Mouse (Mus musculus) kidney, postnatal 0 days (tissue): ENCODE results near the gene Cidec. TPM values are rescaled to one million over a fixed set of nuclear protein-coding genes. Genes with fewer than 3 reads are reported as not detected.

Experiments used
- ATAC-seq: fragments of 200-750 bp; cut with Nextera tagmentation; replicated peaks from 2 replicates; pipeline ENCODE4 v1.8.0; 2017; ENCODE audit warnings: low read depth, moderate number of reproducible peaks, moderate TSS enrichment, moderate library complexity; ENCODE audit not compliant: low FRiP score
- DNase-seq: peaks from one replicate; pipeline ENCODE4 v3.0.0-alpha.2; 2016; ENCODE audit warnings: low spot score
- H3K27ac ChIP-seq: fragments of 300-500 bp; sonication (generic); 2 replicates; pipeline ENCODE4 v1.5.1; 2014; ENCODE audit warnings: mild to moderate bottlenecking
- H3K27me3 ChIP-seq: fragments of 300-500 bp; sonication (generic); 2 replicates; pipeline ENCODE4 v1.6.1; 2014; ENCODE audit warnings: low read length, mixed read lengths; ENCODE audit not compliant: insufficient read depth
- H3K36me3 ChIP-seq: fragments of 300-500 bp; sonication (generic); 2 replicates; pipeline ENCODE4 v1.6.1; 2014; ENCODE audit warnings: low read length, mixed read lengths; ENCODE audit not compliant: insufficient read depth
- H3K4me1 ChIP-seq: fragments of 300-500 bp; sonication (generic); replicated peaks from 2 replicates; pipeline ENCODE4 v1.6.1; 2014; ENCODE audit warnings: antibody characterized with exemption, low read length, mixed read lengths; ENCODE audit not compliant: insufficient read depth
- H3K4me2 ChIP-seq: fragments of 300-500 bp; sonication (generic); 2 replicates; pipeline ENCODE4 v1.6.1; 2014; ENCODE audit warnings: mild to moderate bottlenecking, low read length, moderate library complexity, mixed read lengths
- H3K4me3 ChIP-seq: fragments of 300-500 bp; sonication (generic); replicated peaks from 2 replicates; pipeline ENCODE4 v1.5.1; 2014; ENCODE audit warnings: low read depth, low read length
- H3K9ac ChIP-seq: fragments of 300-500 bp; sonication (generic); 2 replicates; pipeline ENCODE4 v1.6.1; 2014; ENCODE audit warnings: low read depth, low read length
- H3K9me3 ChIP-seq: fragments of 300-500 bp; sonication (generic); replicated peaks from 2 replicates; pipeline ENCODE4 v1.6.1; 2016; ENCODE audit warnings: low read length, inconsistent platforms, mixed read lengths
- CTCF ChIP-seq: IDR thresholded peaks from 2 replicates; pipeline ENCODE4 v1.5.1; 2016; ENCODE audit warnings: antibody characterized with exemption, low read depth, mild to moderate bottlenecking, moderate library complexity
- WGBS: fragments of 180-500 bp; shearing (Covaris S2); extraction: QIAGEN DNeasy Blood & Tissue Kit; methylation state at CpG from one replicate; pipeline ENCODE4 v1.1.7; 2014; 5-methylcytosine and 5-hydroxymethylcytosine counted together
- polyA plus RNA-seq: library from polyadenylated mRNA; unstranded; fragments of >200 nt; fragmentation: Nextera tagmentation; extraction: Ambion mirVana; gene quantifications from 2 replicates; pipeline ENCODE4 v1.2.1, GENCODE M21; 2015

The Cidec gene
- 0.17 and 0.23 TPM in 2 replicates for polyA plus RNA-seq

GRCm38 (mm10) chr6:113435664-113436205 is at the start of gene Cidec:
Gene Cidec (minus strand): TSS chr6:113435760.
- TF ChIP-seq CTCF = no peak

GRCm38 (mm10) chr6:113483729-113484128 is 48.2 kb upstream of the Cidec start:
- 8% methylated on average over 10 of the region's 10 CpGs for WGBS
- no peaks in the 10 kb centered on the region for H3K9me3 ChIP-seq
- peak; percentile 27 for ATAC-seq
- DNase-seq = peak; percentile 22
- TF ChIP-seq CTCF = 0 out of 2 replicates have a peak, but pooled peaks have one; percentile 22
- H3K4me3 ChIP-seq = peak overlapping the region; percentile 47
- peak overlapping the region; percentile 55 for H3K27ac ChIP-seq
- no peaks in the 10 kb centered on the region; the same call in 1 of the 2 replicates for H3K36me3 ChIP-seq
- peaks cover 11% of the 10 kb centered on the region for H3K4me1 ChIP-seq
- peak overlapping the region; percentile 65 for H3K9ac ChIP-seq
- peak overlapping the region; percentile 72 for H3K4me2 ChIP-seq
- H3K27me3 ChIP-seq = no peaks in the 10 kb centered on the region

More at GRCm38 (mm10) chr6:113435664-113436205, at the start of gene Cidec:
- Histone ChIP-seq H3K4me1 (no peaks in the 10 kb centered on the region), H3K4me3 (no peak within 1 kb of the TSS), H3K36me3 (no peaks in the 10 kb centered on the region), H3K27ac (no peak within 1 kb of the TSS), H3K4me2 (no peak within 1 kb of the TSS), H3K27me3 (no peaks in the 10 kb centered on the region), H3K9ac (no peak within 1 kb of the TSS), H3K9me3 (no peaks in the 10 kb centered on the region)
- 74% methylated on average over 9 of the region's 9 CpGs for WGBS
- ATAC-seq (no peak), DNase-seq (no peak)

- ATAC-seq = peak; percentile 93
- H3K9ac ChIP-seq = peak within 1 kb of the TSS; percentile 65
These were observed 47.6 kb upstream of the Cidec start, which contains the start of gene Creld1 for GRCm38 (mm10) chr6:113483100-113483615. Gene Creld1 (plus strand): TSS chr6:113483297.

DNA sequence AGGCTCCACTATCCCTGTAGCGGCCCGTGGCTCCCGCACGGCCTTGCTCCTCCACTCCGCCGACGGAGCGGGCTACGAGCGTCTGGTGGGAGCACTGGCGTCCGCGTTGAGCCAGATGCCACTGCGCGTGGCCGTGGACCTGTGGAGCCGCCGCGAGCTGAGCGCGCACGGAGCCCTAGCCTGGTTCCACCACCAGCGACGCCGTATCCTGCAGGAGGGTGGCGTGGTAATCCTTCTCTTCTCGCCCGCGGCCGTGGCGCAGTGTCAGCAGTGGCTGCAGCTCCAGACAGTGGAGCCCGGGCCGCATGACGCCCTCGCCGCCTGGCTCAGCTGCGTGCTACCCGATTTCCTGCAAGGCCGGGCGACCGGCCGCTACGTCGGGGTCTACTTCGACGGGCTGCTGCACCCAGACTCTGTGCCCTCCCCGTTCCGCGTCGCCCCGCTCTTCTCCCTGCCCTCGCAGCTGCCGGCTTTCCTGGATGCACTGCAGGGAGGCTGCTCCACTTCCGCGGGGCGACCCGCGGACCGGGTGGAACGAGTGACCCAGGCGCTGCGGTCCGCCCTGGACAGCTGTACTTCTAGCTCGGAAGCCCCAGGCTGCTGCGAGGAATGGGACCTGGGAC is 47.0 kb upstream of the Cidec start:
- H3K4me3 ChIP-seq = peak overlapping the region; percentile 47
- no peaks in the 10 kb centered on the region for H3K9me3 ChIP-seq
- WGBS = 2% methylated on average over 65 of the region's 65 CpGs
- H3K27ac ChIP-seq = peak overlapping the region; percentile 55
- peaks cover 11% of the 10 kb centered on the region for H3K4me1 ChIP-seq
- H3K9ac ChIP-seq = peak overlapping the region; percentile 43
- H3K27me3 ChIP-seq = no peaks in the 10 kb centered on the region
- H3K36me3 ChIP-seq = no peaks in the 10 kb centered on the region
- peak overlapping the region; percentile 72 for H3K4me2 ChIP-seq
- ATAC-seq (peak; percentile 44), DNase-seq (no peak)
- TF ChIP-seq CTCF = no peak

More at GRCm38 (mm10) chr6:113483100-113483615, 47.6 kb upstream of the Cidec start, which contains the start of gene Creld1:
- no peaks in the 10 kb centered on the region for H3K36me3 ChIP-seq
- H3K4me2 ChIP-seq = peak within 1 kb of the TSS; percentile 72
- peak within 1 kb of the TSS; percentile 55 for H3K27ac ChIP-seq
- WGBS = under 1% methylated on average over 26 of the region's 26 CpGs
- TF ChIP-seq CTCF = no peak
- no peaks in the 10 kb centered on the region for H3K9me3 ChIP-seq
- peak within 1 kb of the TSS; percentile 47 for H3K4me3 ChIP-seq
- DNase-seq = peak; percentile 97
- H3K27me3 ChIP-seq = no peaks in the 10 kb centered on the region
- H3K4me1 ChIP-seq = peaks cover 11% of the 10 kb centered on the region

DNA sequence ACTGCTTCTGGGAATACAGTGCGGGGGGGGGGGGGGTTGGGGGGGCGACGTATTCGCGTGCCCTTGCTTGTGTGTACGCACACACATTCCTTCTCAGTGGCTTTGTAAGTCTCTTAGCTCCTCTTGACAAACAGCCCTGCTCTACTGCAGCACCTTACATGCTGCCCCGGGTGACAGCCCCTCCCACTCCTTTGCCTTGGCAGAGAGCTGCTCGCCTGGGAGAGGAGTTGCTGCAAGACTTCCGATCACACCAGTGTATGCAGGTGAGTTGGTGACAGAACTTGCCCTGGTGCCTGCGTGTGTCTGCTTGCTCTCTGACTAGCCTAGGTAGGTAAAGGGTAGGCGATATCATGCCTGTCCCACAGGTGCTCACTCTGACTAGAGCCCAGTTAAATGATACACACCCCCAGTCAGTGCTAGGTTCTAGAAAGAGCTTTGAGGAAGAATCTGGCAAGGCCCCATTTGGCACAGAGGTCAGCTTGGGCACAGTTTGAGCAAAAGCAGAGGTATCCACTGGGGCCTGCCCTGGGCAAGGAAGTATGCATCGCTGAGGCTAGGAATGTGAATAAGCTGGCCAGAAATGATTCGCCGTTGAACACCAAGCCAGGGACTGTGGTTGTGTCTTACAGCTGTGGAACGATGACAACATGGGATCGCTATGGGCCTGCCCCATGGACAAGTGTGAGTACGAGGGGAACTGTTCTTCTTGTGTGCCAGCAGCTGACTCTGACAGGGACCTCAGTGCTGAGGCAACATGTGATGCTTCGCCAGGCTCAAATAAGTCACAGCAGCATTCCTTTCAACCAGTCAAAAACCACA is 45.2 kb upstream of the Cidec start:
- Histone ChIP-seq H3K4me3 (no peak overlapping the region), H3K4me2 (no peak overlapping the region), H3K9ac (no peak overlapping the region), H3K27ac (no peak overlapping the region), H3K36me3 (no peaks in the 10 kb centered on the region), H3K27me3 (no peaks in the 10 kb centered on the region), H3K9me3 (no peaks in the 10 kb centered on the region), H3K4me1 (peaks cover 11% of the 10 kb centered on the region)
- WGBS = 57% methylated on average over 18 of the region's 18 CpGs
- ATAC-seq (no peak), DNase-seq (peak; percentile 3)
- TF ChIP-seq CTCF = no peak

- WGBS = 74% methylated on average over 10 of the region's 10 CpGs
- Histone ChIP-seq H3K36me3 (no peaks in the 10 kb centered on the region), H3K27me3 (no peaks in the 10 kb centered on the region), H3K27ac (no peak overlapping the region), H3K9me3 (no peaks in the 10 kb centered on the region), H3K4me1 (peaks cover 8% of the 10 kb centered on the region), H3K4me3 (no peak overlapping the region), H3K4me2 (no peak overlapping the region), H3K9ac (no peak overlapping the region)
- TF ChIP-seq CTCF = no peak
- no peak for DNase-seq
- ATAC-seq = no peak
These were observed 43.3 kb upstream of the Cidec start for GRCm38 (mm10) chr6:113478906-113479305.
